Mouse (Mus musculus): ENCODE results near the gene Olfr654. TPM values are rescaled to one million over a fixed set of nuclear protein-coding genes. Genes with fewer than 3 reads are reported as not detected.

The Olfr654 gene
- polyA plus RNA-seq (2016; fragmentation: Nextera tagmentation; extraction: Ambion mirVana): not detected in 2 replicates

- Histone ChIP-seq H3K27ac (no peak within 1 kb of the TSS), H3K4me3 (replicated peaks) (no peak within 1 kb of the TSS), H3K36me3 (no peaks in the 10 kb centered on the region), H3K9ac (replicated peaks) (no peak within 1 kb of the TSS), H3K27me3 (no peaks in the 10 kb centered on the region), H3K9me3 (no peaks in the 10 kb centered on the region), H3K4me1 (replicated peaks) (no peaks in the 10 kb centered on the region), H3K4me2 (no peak within 1 kb of the TSS)
- 87% methylated on average over 4 of the region's 4 CpGs for WGBS
- no peak for ATAC-seq (ENCODE audit: insufficient number of reproducible peaks, insufficient read depth, low FRiP score, low TSS enrichment, low read depth)
These were observed at the start of gene Olfr654 for GRCm38 (mm10) chr7:104586725-104587124. Olfr654 (plus strand) TSS chr7:104587025.

- Histone ChIP-seq H3K4me1 (replicated peaks) (no peaks in the 10 kb centered on the region), H3K27ac (no peak within 1 kb of the TSS), H3K27me3 (no peaks in the 10 kb centered on the region), H3K4me2 (no peak within 1 kb of the TSS), H3K4me3 (replicated peaks) (no peak within 1 kb of the TSS), H3K9ac (replicated peaks) (no peak within 1 kb of the TSS), H3K9me3 (no peaks in the 10 kb centered on the region; the same call in 1 of the 2 replicates), H3K36me3 (no peaks in the 10 kb centered on the region)
- 83% methylated on average over 5 of the region's 5 CpGs for WGBS
- ATAC-seq (ENCODE audit: insufficient number of reproducible peaks, insufficient read depth, low FRiP score, low TSS enrichment, low read depth): no peak
These were observed 37.0 kb upstream of the Olfr654 start, which contains the start of gene Olfr651 for GRCm38 (mm10) chr7:104549833-104550232. Olfr651 (plus strand) TSS chr7:104550133.

GRCm38 (mm10) chr7:104552700-104553099 is 34.1 kb upstream of the Olfr654 start:
- Histone ChIP-seq H3K27ac (no peak overlapping the region), H3K36me3 (no peaks in the 10 kb centered on the region), H3K4me2 (no peak overlapping the region), H3K9ac (replicated peaks) (no peak overlapping the region), H3K9me3 (no peaks in the 10 kb centered on the region), H3K4me1 (replicated peaks) (no peaks in the 10 kb centered on the region), H3K27me3 (no peaks in the 10 kb centered on the region), H3K4me3 (replicated peaks) (no peak overlapping the region)
- no peak for ATAC-seq (ENCODE audit: insufficient number of reproducible peaks, insufficient read depth, low FRiP score, low TSS enrichment, low read depth)
- WGBS: 76% methylated on average over 1 of the region's 1 CpGs

- no peaks in the 10 kb centered on the region for H3K36me3 ChIP-seq
- H3K9ac ChIP-seq (replicated peaks): no peak within 1 kb of the TSS
- H3K4me1 ChIP-seq (replicated peaks): no peaks in the 10 kb centered on the region
- H3K9me3 ChIP-seq: no peaks in the 10 kb centered on the region
- H3K27me3 ChIP-seq: no peaks in the 10 kb centered on the region
- no peak within 1 kb of the TSS for H3K27ac ChIP-seq
- no peak for ATAC-seq (ENCODE audit: insufficient number of reproducible peaks, insufficient read depth, low FRiP score, low TSS enrichment, low read depth)
- H3K4me3 ChIP-seq (replicated peaks): no peak within 1 kb of the TSS
- H3K4me2 ChIP-seq: no peak within 1 kb of the TSS
These were observed 26.2 kb upstream of the Olfr654 start, which contains the start of gene Olfr652 for GRCm38 (mm10) chr7:104560601-104561000. Olfr652 (plus strand) TSS chr7:104560901.

- 82% methylated on average over 2 of the region's 2 CpGs for WGBS
- no peaks in the 10 kb centered on the region for H3K36me3 ChIP-seq
- H3K4me1 ChIP-seq (replicated peaks): no peaks in the 10 kb centered on the region
- no peaks in the 10 kb centered on the region for H3K27me3 ChIP-seq
- H3K4me2 ChIP-seq: no peak within 1 kb of the TSS
- H3K4me3 ChIP-seq (replicated peaks): no peak within 1 kb of the TSS
- H3K9ac ChIP-seq (replicated peaks): no peak within 1 kb of the TSS
- ATAC-seq (ENCODE audit: insufficient number of reproducible peaks, insufficient read depth, low FRiP score, low TSS enrichment, low read depth): no peak
- H3K27ac ChIP-seq: no peak within 1 kb of the TSS
- no peaks in the 10 kb centered on the region for H3K9me3 ChIP-seq
These were observed 9.8 kb upstream of the Olfr654 start, which contains the start of gene Olfr653 for GRCm38 (mm10) chr7:104577014-104577413. Olfr653 (plus strand) TSS chr7:104577314.

GRCm38 (mm10) chr7:104580846-104581245 is 6.0 kb upstream of the Olfr654 start:
- no peak overlapping the region for H3K4me2 ChIP-seq
- no peaks in the 10 kb centered on the region for H3K27me3 ChIP-seq
- ATAC-seq (ENCODE audit: insufficient number of reproducible peaks, insufficient read depth, low FRiP score, low TSS enrichment, low read depth): no peak
- 92% methylated on average over 4 of the region's 4 CpGs for WGBS
- H3K9me3 ChIP-seq: no peaks in the 10 kb centered on the region
- H3K9ac ChIP-seq (replicated peaks): no peak overlapping the region
- H3K4me3 ChIP-seq (replicated peaks): no peak overlapping the region
- H3K4me1 ChIP-seq (replicated peaks): no peaks in the 10 kb centered on the region
- H3K36me3 ChIP-seq: no peaks in the 10 kb centered on the region
- no peak overlapping the region for H3K27ac ChIP-seq

- Histone ChIP-seq H3K4me2 (no peak overlapping the region), H3K36me3 (no peaks in the 10 kb centered on the region), H3K9me3 (no peaks in the 10 kb centered on the region), H3K4me1 (replicated peaks) (no peaks in the 10 kb centered on the region), H3K4me3 (replicated peaks) (no peak overlapping the region), H3K9ac (replicated peaks) (no peak overlapping the region), H3K27ac (no peak overlapping the region), H3K27me3 (no peaks in the 10 kb centered on the region)
- no peak for ATAC-seq (ENCODE audit: insufficient number of reproducible peaks, insufficient read depth, low FRiP score, low TSS enrichment, low read depth)
- WGBS: 87% methylated on average over 4 of the region's 4 CpGs
These were observed 5.4 kb upstream of the Olfr654 start for GRCm38 (mm10) chr7:104581429-104581828.

GRCm38 (mm10) chr7:104588274-104588673 is 1.4 kb downstream of the Olfr654 start:
- H3K36me3 ChIP-seq: no peaks in the 10 kb centered on the region
- ATAC-seq (ENCODE audit: insufficient number of reproducible peaks, insufficient read depth, low FRiP score, low TSS enrichment, low read depth): no peak
- H3K9ac ChIP-seq (replicated peaks): no peak overlapping the region
- H3K9me3 ChIP-seq: no peaks in the 10 kb centered on the region
- WGBS: 83% methylated on average over 5 of the region's 5 CpGs
- no peaks in the 10 kb centered on the region for H3K4me1 ChIP-seq (replicated peaks)
- no peak overlapping the region for H3K4me2 ChIP-seq
- H3K27me3 ChIP-seq: no peaks in the 10 kb centered on the region
- H3K27ac ChIP-seq: no peak overlapping the region
- no peak overlapping the region for H3K4me3 ChIP-seq (replicated peaks)

- no peak for ATAC-seq (ENCODE audit: insufficient number of reproducible peaks, insufficient read depth, low FRiP score, low TSS enrichment, low read depth)
- no peak within 1 kb of the TSS for H3K27ac ChIP-seq
- H3K4me3 ChIP-seq (replicated peaks): no peak within 1 kb of the TSS
- H3K9ac ChIP-seq (replicated peaks): no peak within 1 kb of the TSS
- no peaks in the 10 kb centered on the region for H3K9me3 ChIP-seq
- no peak within 1 kb of the TSS for H3K4me2 ChIP-seq
- no peaks in the 10 kb centered on the region for H3K27me3 ChIP-seq
- H3K36me3 ChIP-seq: no peaks in the 10 kb centered on the region
- no peaks in the 10 kb centered on the region for H3K4me1 ChIP-seq (replicated peaks)
- 90% methylated on average over 2 of the region's 2 CpGs for WGBS
These were observed 14.9 kb downstream of the Olfr654 start, which contains the start of gene Olfr655 for GRCm38 (mm10) chr7:104601679-104602078. Olfr655 (minus strand) TSS chr7:104601779.

GRCm38 (mm10) chr7:104603173-104603572 is 16.3 kb downstream of the Olfr654 start:
- no peak for ATAC-seq (ENCODE audit: insufficient number of reproducible peaks, insufficient read depth, low FRiP score, low TSS enrichment, low read depth)
- no peaks in the 10 kb centered on the region for H3K4me1 ChIP-seq (replicated peaks)
- H3K9ac ChIP-seq (replicated peaks): no peak overlapping the region
- H3K9me3 ChIP-seq: no peaks in the 10 kb centered on the region
- 4% methylated on average over 3 of the region's 3 CpGs for WGBS
- no peak overlapping the region for H3K27ac ChIP-seq
- H3K4me3 ChIP-seq (replicated peaks): no peak overlapping the region
- H3K36me3 ChIP-seq: no peaks in the 10 kb centered on the region
- H3K27me3 ChIP-seq: no peaks in the 10 kb centered on the region
- H3K4me2 ChIP-seq: no peak overlapping the region

GRCm38 (mm10) chr7:104604727-104605126 is 17.9 kb downstream of the Olfr654 start:
- H3K27ac ChIP-seq: no peak overlapping the region
- H3K27me3 ChIP-seq: no peaks in the 10 kb centered on the region
- no peak overlapping the region for H3K4me2 ChIP-seq
- H3K4me3 ChIP-seq (replicated peaks): no peak overlapping the region
- no peaks in the 10 kb centered on the region for H3K4me1 ChIP-seq (replicated peaks)
- H3K9ac ChIP-seq (replicated peaks): no peak overlapping the region
- H3K36me3 ChIP-seq: no peaks in the 10 kb centered on the region
- no peaks in the 10 kb centered on the region for H3K9me3 ChIP-seq
- ATAC-seq (ENCODE audit: insufficient number of reproducible peaks, insufficient read depth, low FRiP score, low TSS enrichment, low read depth): no peak

- H3K36me3 ChIP-seq: no peaks in the 10 kb centered on the region
- no peak within 1 kb of the TSS for H3K4me2 ChIP-seq
- H3K4me1 ChIP-seq (replicated peaks): no peaks in the 10 kb centered on the region
- no peak within 1 kb of the TSS for H3K9ac ChIP-seq (replicated peaks)
- no peak for ATAC-seq (ENCODE audit: insufficient number of reproducible peaks, insufficient read depth, low FRiP score, low TSS enrichment, low read depth)
- no peaks in the 10 kb centered on the region for H3K27me3 ChIP-seq
- no peak within 1 kb of the TSS for H3K27ac ChIP-seq
- H3K9me3 ChIP-seq: no peaks in the 10 kb centered on the region
- WGBS: 84% methylated on average over 4 of the region's 4 CpGs
- no peak within 1 kb of the TSS for H3K4me3 ChIP-seq (replicated peaks)
These were observed 26.8 kb downstream of the Olfr654 start, which contains the start of gene Olfr656 for GRCm38 (mm10) chr7:104613655-104614054. Olfr656 (plus strand) TSS chr7:104613955.

Data from limb, embryonic 12.5 days (tissue).